Mouse (Mus musculus): Measurements from ENCODE around the gene Utrn. TPM values are rescaled to one million over a fixed set of nuclear protein-coding genes. Genes with fewer than 3 reads are reported as not detected.

Utrn gene
- polyA plus RNA-seq, 1 experiment from 2014 or later, result 23.0 TPM

GRCm38 (mm10) chr10:12756692-12757091, 112.5 kb downstream of the Utrn start:
- no peak for DNase-seq (ENCODE audit: low spot score)
- Histone ChIP-seq H3K4me2 (no peak overlapping the region), H3K9me3 (ENCODE audit: control insufficient read depth, low read length) (no peaks in the 10 kb centered on the region), H3K36me3 (ENCODE audit: control insufficient read depth, insufficient read depth, low read length) (no peaks in the 10 kb centered on the region), H3K4me3 (ENCODE audit: low read depth, low read length) (no peak overlapping the region), H3K27me3 (replicated peaks; ENCODE audit: control insufficient read depth, insufficient read depth, low read length) (no peaks in the 10 kb centered on the region), H3K9ac (ENCODE audit: low read depth, low read length) (no peak overlapping the region), H3K27ac (ENCODE audit: low read depth, low read length) (no peak overlapping the region), H3K4me1 (replicated peaks; ENCODE audit: control insufficient read depth, insufficient read depth, low read length) (no peaks in the 10 kb centered on the region)
- no peak for ATAC-seq (replicated peaks; ENCODE audit: low FRiP score)
- WGBS, result 80% methylated on average over 4 of the region's 4 CpGs

GRCm38 (mm10) chr10:12754911-12755310, 114.3 kb downstream of the Utrn start:
- Histone ChIP-seq H3K4me3 (ENCODE audit: low read depth, low read length) (no peak overlapping the region), H3K27ac (ENCODE audit: low read depth, low read length) (no peak overlapping the region), H3K9ac (ENCODE audit: low read depth, low read length) (no peak overlapping the region), H3K4me2 (no peak overlapping the region), H3K4me1 (replicated peaks; ENCODE audit: control insufficient read depth, insufficient read depth, low read length) (no peaks in the 10 kb centered on the region), H3K9me3 (ENCODE audit: control insufficient read depth, low read length) (no peaks in the 10 kb centered on the region), H3K36me3 (ENCODE audit: control insufficient read depth, insufficient read depth, low read length) (no peaks in the 10 kb centered on the region), H3K27me3 (replicated peaks; ENCODE audit: control insufficient read depth, insufficient read depth, low read length) (no peaks in the 10 kb centered on the region)
- DNase-seq (ENCODE audit: low spot score) (no peak), ATAC-seq (replicated peaks; ENCODE audit: low FRiP score) (no peak)
- 83% methylated on average over 2 of the region's 2 CpGs for WGBS

- Histone ChIP-seq H3K9me3 (ENCODE audit: control insufficient read depth, low read length) (no peaks in the 10 kb centered on the region), H3K36me3 (ENCODE audit: control insufficient read depth, insufficient read depth, low read length) (no peaks in the 10 kb centered on the region), H3K4me1 (replicated peaks; ENCODE audit: control insufficient read depth, insufficient read depth, low read length) (no peaks in the 10 kb centered on the region), H3K27me3 (replicated peaks; ENCODE audit: control insufficient read depth, insufficient read depth, low read length) (no peaks in the 10 kb centered on the region), H3K27ac (ENCODE audit: low read depth, low read length) (no peak overlapping the region), H3K4me3 (ENCODE audit: low read depth, low read length) (no peak overlapping the region), H3K9ac (ENCODE audit: low read depth, low read length) (no peak overlapping the region), H3K4me2 (no peak overlapping the region)
- DNase-seq (ENCODE audit: low spot score) (no peak), ATAC-seq (replicated peaks; ENCODE audit: low FRiP score) (no peak)
- 83% methylated on average over 6 of the region's 6 CpGs for WGBS
Observed at GRCm38 (mm10) chr10:12754166-12754565, 115.0 kb downstream of the Utrn start.

- no peaks in the 10 kb centered on the region for H3K9me3 ChIP-seq (ENCODE audit: control insufficient read depth, low read length)
- H3K4me2 ChIP-seq, result no peak overlapping the region
- no peaks in the 10 kb centered on the region for H3K27me3 ChIP-seq (replicated peaks; ENCODE audit: control insufficient read depth, insufficient read depth, low read length)
- H3K4me3 ChIP-seq (ENCODE audit: low read depth, low read length), result no peak overlapping the region
- H3K9ac ChIP-seq (ENCODE audit: low read depth, low read length), result no peak overlapping the region
- no peak for DNase-seq (ENCODE audit: low spot score)
- H3K4me1 ChIP-seq (replicated peaks; ENCODE audit: control insufficient read depth, insufficient read depth, low read length), result no peaks in the 10 kb centered on the region
- WGBS, result 84% methylated on average over 9 of the region's 9 CpGs
- no peak for ATAC-seq (replicated peaks; ENCODE audit: low FRiP score)
- H3K36me3 ChIP-seq (ENCODE audit: control insufficient read depth, insufficient read depth, low read length), result no peaks in the 10 kb centered on the region; the same call in 1 of the 2 replicates
- H3K27ac ChIP-seq (ENCODE audit: low read depth, low read length), result no peak overlapping the region
Observed at GRCm38 (mm10) chr10:12743717-12744116, 125.4 kb downstream of the Utrn start.

GRCm38 (mm10) chr10:12739302-12739987, 129.7 kb downstream of the Utrn start:
- 85% methylated on average over 13 of the region's 13 CpGs for WGBS
- H3K27ac ChIP-seq (ENCODE audit: low read depth, low read length), result no peak overlapping the region
- peaks cover 13% of the 10 kb centered on the region; the same call in 1 of the 2 replicates for H3K36me3 ChIP-seq (ENCODE audit: control insufficient read depth, insufficient read depth, low read length)
- H3K4me1 ChIP-seq (replicated peaks; ENCODE audit: control insufficient read depth, insufficient read depth, low read length), result no peaks in the 10 kb centered on the region
- DNase-seq (ENCODE audit: low spot score) (no peak), ATAC-seq (replicated peaks; ENCODE audit: low FRiP score) (no peak)
- H3K4me3 ChIP-seq (ENCODE audit: low read depth, low read length), result no peak overlapping the region
- no peak overlapping the region for H3K4me2 ChIP-seq
- H3K27me3 ChIP-seq (replicated peaks; ENCODE audit: control insufficient read depth, insufficient read depth, low read length), result no peaks in the 10 kb centered on the region
- H3K9ac ChIP-seq (ENCODE audit: low read depth, low read length), result no peak overlapping the region
- H3K9me3 ChIP-seq (ENCODE audit: control insufficient read depth, low read length), result no peaks in the 10 kb centered on the region

- Histone ChIP-seq H3K9me3 (ENCODE audit: control insufficient read depth, low read length) (no peaks in the 10 kb centered on the region), H3K4me1 (replicated peaks; ENCODE audit: control insufficient read depth, insufficient read depth, low read length) (no peaks in the 10 kb centered on the region), H3K27ac (ENCODE audit: low read depth, low read length) (no peak overlapping the region), H3K9ac (ENCODE audit: low read depth, low read length) (no peak overlapping the region), H3K4me2 (no peak overlapping the region), H3K4me3 (ENCODE audit: low read depth, low read length) (no peak overlapping the region), H3K27me3 (replicated peaks; ENCODE audit: control insufficient read depth, insufficient read depth, low read length) (no peaks in the 10 kb centered on the region), H3K36me3 (ENCODE audit: control insufficient read depth, insufficient read depth, low read length) (peaks cover 19% of the 10 kb centered on the region; the same call in 1 of the 2 replicates)
- ATAC-seq (replicated peaks; ENCODE audit: low FRiP score), result no peak
- whole genome bisulfite sequencing, result 84% methylated on average over 9 of the region's 9 CpGs
- DNase-seq (ENCODE audit: low spot score), result no peak
Observed at GRCm38 (mm10) chr10:12737926-12738325, 131.2 kb downstream of the Utrn start.

GRCm38 (mm10) chr10:12736861-12737835, 132.0 kb downstream of the Utrn start:
- ATAC-seq (replicated peaks; ENCODE audit: low FRiP score), result no peak
- H3K27me3 ChIP-seq (replicated peaks; ENCODE audit: control insufficient read depth, insufficient read depth, low read length), result no peaks in the 10 kb centered on the region
- no peaks in the 10 kb centered on the region for H3K4me1 ChIP-seq (replicated peaks; ENCODE audit: control insufficient read depth, insufficient read depth, low read length)
- H3K4me3 ChIP-seq (ENCODE audit: low read depth, low read length), result no peak overlapping the region
- 91% methylated on average over 18 of the region's 18 CpGs for WGBS
- no peaks in the 10 kb centered on the region for H3K9me3 ChIP-seq (ENCODE audit: control insufficient read depth, low read length)
- no peak overlapping the region for H3K9ac ChIP-seq (ENCODE audit: low read depth, low read length)
- no peak overlapping the region for H3K27ac ChIP-seq (ENCODE audit: low read depth, low read length)
- DNase-seq (ENCODE audit: low spot score), result no peak
- no peak overlapping the region for H3K4me2 ChIP-seq
- peaks cover 19% of the 10 kb centered on the region; the same call in 1 of the 2 replicates for H3K36me3 ChIP-seq (ENCODE audit: control insufficient read depth, insufficient read depth, low read length)

- H3K36me3 ChIP-seq (ENCODE audit: control insufficient read depth, insufficient read depth, low read length), result peaks cover 19% of the 10 kb centered on the region; the same call in 1 of the 2 replicates
- H3K9me3 ChIP-seq (ENCODE audit: control insufficient read depth, low read length), result no peaks in the 10 kb centered on the region
- no peaks in the 10 kb centered on the region for H3K4me1 ChIP-seq (replicated peaks; ENCODE audit: control insufficient read depth, insufficient read depth, low read length)
- no peaks in the 10 kb centered on the region for H3K27me3 ChIP-seq (replicated peaks; ENCODE audit: control insufficient read depth, insufficient read depth, low read length)
- 88% methylated on average over 1 of the region's 1 CpGs for WGBS
- ATAC-seq (replicated peaks; ENCODE audit: low FRiP score) (no peak), DNase-seq (ENCODE audit: low spot score) (no peak)
- H3K27ac ChIP-seq (ENCODE audit: low read depth, low read length), result no peak overlapping the region
- no peak overlapping the region for H3K4me3 ChIP-seq (ENCODE audit: low read depth, low read length)
- H3K9ac ChIP-seq (ENCODE audit: low read depth, low read length), result no peak overlapping the region
- H3K4me2 ChIP-seq, result no peak overlapping the region
Observed at GRCm38 (mm10) chr10:12735695-12736094, 133.5 kb downstream of the Utrn start.

Measured in liver, embryonic 11.5 days (tissue).